Mouse (Mus musculus) testis, adult 2 months (tissue): Measurements from ENCODE around the gene Mvp. TPM values are rescaled to one million over a fixed set of nuclear protein-coding genes. Genes with fewer than 3 reads are reported as not detected.

Experiments used
- H3K27ac ChIP-seq: fragments of 200-500 bp; 2 replicates; pipeline ENCODE4 v1.5.1; 2012; ENCODE audit warnings: low read depth, low read length; ENCODE audit not compliant: control insufficient read depth, insufficient read depth
- H3K27me3 ChIP-seq: fragments of 200-500 bp; 2 replicates; pipeline ENCODE4 v1.6.1; 2012; ENCODE audit warnings: mild to moderate bottlenecking, low read length, moderate library complexity; ENCODE audit not compliant: control insufficient read depth, insufficient read depth
- H3K36me3 ChIP-seq: fragments of 200-500 bp; 2 replicates; pipeline ENCODE4 v1.6.1; 2012; ENCODE audit warnings: mild to moderate bottlenecking, low read length; ENCODE audit not compliant: control insufficient read depth, insufficient read depth
- H3K4me1 ChIP-seq: fragments of 200-500 bp; 2 replicates; pipeline ENCODE4 v1.6.1; 2012; ENCODE audit warnings: low read length; ENCODE audit not compliant: control insufficient read depth, insufficient read depth
- H3K4me3 ChIP-seq: fragments of 200-500 bp; 2 replicates; pipeline ENCODE4 v1.5.1; 2012; ENCODE audit warnings: low read depth, mild to moderate bottlenecking, low read length, moderate library complexity, mixed read lengths; ENCODE audit not compliant: control insufficient read depth
- CTCF ChIP-seq: fragments of 200-500 bp; IDR thresholded peaks from 2 replicates; pipeline ENCODE4 v1.5.1; 2012; ENCODE audit warnings: low read depth, mild to moderate bottlenecking, inconsistent platforms, low read length, moderate library complexity; ENCODE audit not compliant: control insufficient read depth, insufficient read depth, insufficient replicate concordance
- POLR2A ChIP-seq: fragments of 200-500 bp; IDR thresholded peaks from 2 replicates; pipeline ENCODE4 v1.6.1; 2012; ENCODE audit warnings: low read depth, mild to moderate bottlenecking, inconsistent platforms, low read length, moderate library complexity; ENCODE audit not compliant: control insufficient read depth
- polyA plus RNA-seq: library from polyadenylated mRNA; depleted of rRNA; stranded (reverse); fragments of >200 nt; gene quantifications from 2 replicates; pipeline ENCODE4 v1.2.3, GENCODE M21; 2012

Gene Mvp
- polyA plus RNA-seq, 1 experiment = 3.0 TPM

DNA sequence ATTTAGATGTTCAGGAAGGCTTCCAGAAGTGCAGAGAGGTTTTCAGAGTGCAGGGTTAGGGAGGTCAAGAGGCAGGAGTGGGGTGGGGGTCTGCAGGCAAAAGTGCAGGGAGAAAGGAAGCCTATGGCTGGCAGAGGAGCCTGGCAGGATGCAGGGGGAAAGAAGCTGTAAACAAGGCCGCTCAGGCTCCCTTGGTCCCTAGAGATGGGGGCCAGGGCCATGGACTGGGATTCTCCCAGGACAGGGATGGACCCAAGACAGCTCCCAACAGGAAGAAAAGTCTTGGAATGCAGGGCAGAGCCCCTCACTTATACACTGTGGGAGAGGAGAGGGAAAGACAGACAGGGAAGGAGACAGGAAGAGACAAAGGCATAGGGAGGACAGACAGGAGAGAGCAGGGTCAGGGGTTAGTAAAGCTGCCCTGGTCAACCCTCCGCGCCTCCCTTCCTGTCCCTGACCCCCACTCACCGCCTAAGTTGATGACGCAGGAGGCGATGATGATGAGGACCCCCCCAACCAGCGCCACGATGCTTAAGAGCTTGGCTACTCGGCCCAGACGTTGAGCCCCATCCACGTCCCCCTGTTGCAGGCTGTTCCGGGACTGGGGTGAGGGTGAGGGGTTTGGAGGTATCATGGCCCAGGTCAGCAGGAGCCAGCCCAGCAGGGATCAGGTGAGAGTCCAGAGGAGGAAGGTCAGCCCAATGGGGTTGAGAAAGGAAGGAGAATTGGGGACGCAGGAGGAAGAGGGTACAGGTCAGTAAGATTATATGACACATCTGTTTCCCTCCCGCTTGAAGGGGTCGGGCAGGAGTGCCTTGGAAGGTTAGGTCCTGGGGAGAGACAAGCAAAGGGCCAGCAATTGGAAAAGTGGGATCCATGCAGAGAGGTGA is 4.2 kb upstream of the Mvp start:
- H3K27me3 ChIP-seq = no peaks in the 10 kb centered on the region
- peaks cover 25% of the 10 kb centered on the region for H3K4me1 ChIP-seq
- H3K36me3 ChIP-seq = 0 out of 2 replicates have a peak, but pooled peaks cover 1% of the 10 kb centered on the region
- TF ChIP-seq CTCF (no peak), POLR2A (no peak)
- H3K4me3 ChIP-seq = no peak overlapping the region
- no peak overlapping the region for H3K27ac ChIP-seq

DNA sequence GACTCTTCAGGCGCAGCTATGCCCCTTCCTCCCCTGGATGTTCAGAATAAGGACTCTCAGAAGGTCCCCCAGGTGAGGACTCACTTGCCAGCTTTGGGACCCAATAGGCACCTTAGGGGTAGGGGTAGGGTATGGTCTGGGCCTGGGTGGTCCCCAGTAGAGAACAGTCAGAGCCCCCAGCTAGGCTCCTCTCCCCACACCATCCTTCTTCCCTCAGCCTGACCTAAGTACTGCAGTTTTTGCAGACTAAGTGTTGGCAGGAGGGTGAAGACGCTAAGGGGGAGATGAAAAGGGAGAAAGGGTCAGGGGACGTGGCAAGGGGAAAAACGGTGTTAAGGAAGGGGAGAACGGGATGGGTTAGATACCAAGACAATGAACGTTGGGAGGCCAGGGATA is 3.5 kb upstream of the Mvp start:
- Histone ChIP-seq H3K27me3 (no peaks in the 10 kb centered on the region), H3K4me3 (no peak overlapping the region), H3K27ac (no peak overlapping the region), H3K36me3 (0 out of 2 replicates have a peak, but pooled peaks cover 1% of the 10 kb centered on the region), H3K4me1 (peaks cover 25% of the 10 kb centered on the region)
- TF ChIP-seq POLR2A = no peak
- TF ChIP-seq CTCF = no peak

DNA sequence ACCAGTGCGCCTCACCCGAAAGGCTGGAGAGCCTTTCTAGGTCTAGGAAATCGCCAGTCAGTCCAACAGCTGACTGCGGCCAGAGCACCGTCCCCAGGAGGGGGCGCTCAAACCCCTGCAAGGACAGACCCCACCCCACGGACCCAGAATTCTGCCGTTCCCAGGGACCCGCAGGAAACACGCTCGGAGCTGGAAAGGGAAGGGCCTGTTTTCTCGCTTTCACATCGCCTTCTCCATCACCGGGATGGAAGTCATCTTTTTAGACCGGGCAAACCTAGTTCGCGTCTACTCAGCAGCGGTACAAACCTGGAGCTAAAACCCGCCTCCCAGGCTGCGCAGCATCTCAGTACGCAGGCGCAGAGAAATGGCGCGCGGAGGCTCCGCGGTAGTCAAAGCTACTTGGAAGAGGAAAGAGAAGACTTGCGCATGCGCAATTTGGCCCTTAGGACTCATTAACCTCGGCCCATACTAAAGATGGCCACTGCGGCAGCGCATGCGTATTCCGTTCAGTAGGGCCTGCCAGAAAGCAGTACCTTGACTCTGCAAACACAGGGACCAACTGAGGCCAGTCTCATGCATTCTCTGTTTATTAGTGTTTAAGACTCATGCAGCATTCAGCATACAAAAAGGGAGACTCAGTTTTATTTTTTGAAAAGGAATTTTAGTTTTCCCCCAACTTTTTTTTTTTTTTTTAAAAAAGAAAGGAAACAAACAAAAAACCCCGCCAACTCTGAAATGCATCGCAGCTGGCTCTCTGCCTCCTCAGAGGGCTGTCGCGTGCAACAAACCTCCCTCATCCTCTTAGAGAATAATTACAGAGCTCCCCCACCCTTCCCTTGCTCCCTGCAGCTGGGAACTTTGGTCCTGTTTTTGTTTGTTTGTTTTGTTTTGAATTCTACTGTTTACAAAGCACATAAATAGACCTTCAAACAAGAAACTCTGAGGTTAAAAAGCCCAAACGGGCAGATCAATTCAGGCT is 2.8 kb upstream of the Mvp start, which contains the start of gene Pagr1a:
TSS of gene Pagr1a (minus strand) at position 382 of the 979 bp plus-strand sequence.
- Histone ChIP-seq H3K27ac (peak within 1 kb of the TSS; percentile 83), H3K4me1 (peaks cover 22% of the 10 kb centered on the region), H3K4me3 (peak within 1 kb of the TSS; percentile 87), H3K27me3 (no peaks in the 10 kb centered on the region), H3K36me3 (0 out of 2 replicates have a peak, but pooled peaks cover 1% of the 10 kb centered on the region)
- peak; percentile 83 for TF ChIP-seq POLR2A
- peak; percentile 68 for TF ChIP-seq CTCF

DNA sequence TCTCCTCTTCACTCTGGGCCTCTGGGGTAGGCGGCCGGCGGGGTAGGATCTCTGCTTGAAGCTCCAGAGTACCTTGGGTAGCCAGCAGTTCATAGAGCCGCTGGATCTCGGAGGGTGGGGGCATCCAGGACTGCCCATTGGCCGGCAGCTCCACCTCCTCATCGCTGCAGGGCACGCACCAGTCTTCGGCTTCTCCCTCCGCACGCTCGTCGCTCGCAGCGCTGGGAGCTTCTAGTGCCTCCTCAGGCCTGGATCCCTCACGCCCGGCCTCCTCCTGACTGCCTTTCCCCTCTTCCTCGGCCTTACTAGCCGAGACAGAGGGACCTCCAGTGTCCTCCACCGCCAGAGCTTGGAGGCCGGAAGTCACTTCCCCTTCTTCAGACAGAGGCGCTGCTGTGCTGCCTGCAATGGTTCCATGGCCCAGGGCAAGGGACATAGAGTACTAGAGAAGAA is 2.1 kb upstream of the Mvp start:
- TF ChIP-seq CTCF (no peak), POLR2A (no peak)
- Histone ChIP-seq H3K4me1 (peaks cover 21% of the 10 kb centered on the region), H3K27me3 (no peaks in the 10 kb centered on the region), H3K36me3 (0 out of 2 replicates have a peak, but pooled peaks cover 1% of the 10 kb centered on the region), H3K27ac (peak overlapping the region; percentile 83), H3K4me3 (peak overlapping the region; percentile 87)

DNA sequence TGATC is 1.9 kb upstream of the Mvp start, which contains the start of gene Pagr1b:
TSS of gene Pagr1b (minus strand) at position 4 of the 5 bp plus-strand sequence.
- Histone ChIP-seq H3K4me3 (peak within 1 kb of the TSS; percentile 87), H3K27me3 (no peaks in the 10 kb centered on the region), H3K4me1 (peaks cover 20% of the 10 kb centered on the region), H3K27ac (peak within 1 kb of the TSS; percentile 83), H3K36me3 (0 out of 2 replicates have a peak, but pooled peaks cover 1% of the 10 kb centered on the region)
- no peak for TF ChIP-seq CTCF
- TF ChIP-seq POLR2A = no peak

DNA sequence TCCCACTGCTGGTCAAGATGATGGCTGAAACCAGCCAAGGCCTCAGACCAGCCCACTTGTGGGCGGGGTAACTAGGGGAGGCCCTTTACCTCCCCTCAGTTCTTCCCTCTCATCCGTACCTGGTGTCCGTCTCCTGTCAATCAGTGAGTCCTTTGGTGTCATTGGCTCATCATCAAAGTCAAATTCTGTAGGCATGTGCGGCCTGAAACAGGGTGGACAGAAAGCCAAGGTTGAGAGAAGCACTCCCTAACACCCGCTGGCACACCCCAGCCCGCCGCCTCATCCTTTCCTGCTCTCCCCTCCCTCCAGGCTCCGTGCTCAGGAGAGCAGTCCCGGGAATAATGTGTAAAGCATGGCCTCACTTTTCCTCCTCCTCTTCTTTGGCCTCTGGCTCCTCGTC is 1.7 kb upstream of the Mvp start:
- no peaks in the 10 kb centered on the region for H3K27me3 ChIP-seq
- TF ChIP-seq CTCF = no peak
- no peak for TF ChIP-seq POLR2A
- peaks cover 19% of the 10 kb centered on the region for H3K4me1 ChIP-seq
- peak overlapping the region; percentile 87 for H3K4me3 ChIP-seq
- H3K36me3 ChIP-seq = 0 out of 2 replicates have a peak, but pooled peaks cover 1% of the 10 kb centered on the region
- H3K27ac ChIP-seq = peak overlapping the region; percentile 83

DNA sequence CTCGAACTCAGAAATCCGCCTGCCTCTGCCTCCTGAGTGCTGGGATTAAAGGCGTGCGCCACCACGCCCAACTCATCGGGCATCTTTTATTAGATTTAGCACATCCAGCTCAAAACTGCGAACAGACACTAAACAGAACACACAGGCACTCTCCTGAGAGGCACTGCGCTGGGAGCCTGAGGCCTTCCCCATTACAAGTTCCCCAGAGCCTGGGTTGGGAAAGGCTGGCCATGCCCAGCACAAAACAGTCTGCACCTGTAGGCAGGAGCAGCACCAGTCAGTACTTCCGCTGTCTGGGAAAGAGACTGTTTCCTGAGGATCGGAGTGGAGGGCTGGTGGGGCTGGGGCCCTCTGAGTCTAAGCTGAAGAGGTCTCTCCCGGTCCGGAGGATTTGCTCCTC is 572 bp upstream of the Mvp start:
- 0 out of 2 replicates have a peak, but pooled peaks cover 1% of the 10 kb centered on the region for H3K36me3 ChIP-seq
- H3K27me3 ChIP-seq = no peaks in the 10 kb centered on the region
- no peak overlapping the region for H3K27ac ChIP-seq
- no peak overlapping the region for H3K4me3 ChIP-seq
- peaks cover 10% of the 10 kb centered on the region for H3K4me1 ChIP-seq
- TF ChIP-seq CTCF (no peak), POLR2A (no peak)
